Mouse (Mus musculus) midbrain, embryonic 14.5 days (tissue): ENCODE results near the gene Plppr3. TPM values are rescaled to one million over a fixed set of nuclear protein-coding genes. Genes with fewer than 3 reads are reported as not detected.

Experiments
- ATAC-seq: fragments of 200-750 bp; cut with Nextera tagmentation; 2 replicates; pipeline ENCODE4 v1.8.0; 2017; ENCODE audit warnings: moderate number of reproducible peaks, moderate library complexity; ENCODE audit not compliant: low FRiP score, low TSS enrichment
- DNase-seq: peaks from one replicate; pipeline ENCODE4 v3.0.0-alpha.2; 2015
- H3K27ac ChIP-seq: fragments of 300-500 bp; sonication (generic); replicated peaks from 2 replicates; pipeline ENCODE4 v1.5.1; 2014; ENCODE audit warnings: mild to moderate bottlenecking, low read depth, low read length, moderate library complexity
- H3K27me3 ChIP-seq: fragments of 300-500 bp; sonication (generic); 2 replicates; pipeline ENCODE4 v1.6.1; 2014; ENCODE audit warnings: low read length, control low read depth, mixed read lengths; ENCODE audit not compliant: control insufficient read depth, insufficient read depth
- H3K36me3 ChIP-seq: fragments of 300-500 bp; sonication (generic); 2 replicates; pipeline ENCODE4 v1.6.1; 2014; ENCODE audit warnings: low read length, control low read depth; ENCODE audit not compliant: control insufficient read depth, insufficient read depth
- H3K4me1 ChIP-seq: fragments of 300-500 bp; sonication (generic); 2 replicates; pipeline ENCODE4 v1.6.1; 2014; ENCODE audit warnings: mild to moderate bottlenecking, antibody characterized with exemption, low read length, control low read depth; ENCODE audit not compliant: control insufficient read depth, insufficient read depth
- H3K4me2 ChIP-seq: fragments of 300-500 bp; sonication (generic); 2 replicates; pipeline ENCODE4 v1.6.1; 2014; ENCODE audit warnings: mild to moderate bottlenecking, low read length, moderate library complexity
- H3K4me3 ChIP-seq: fragments of 300-500 bp; sonication (generic); replicated peaks from 2 replicates; pipeline ENCODE4 v1.5.1; 2014; ENCODE audit warnings: low read depth, low read length
- H3K9ac ChIP-seq: fragments of 300-500 bp; sonication (generic); replicated peaks from 2 replicates; pipeline ENCODE4 v1.6.1; 2014; ENCODE audit warnings: mild to moderate bottlenecking, low read length, moderate library complexity
- H3K9me3 ChIP-seq: fragments of 300-500 bp; sonication (generic); 2 replicates; pipeline ENCODE4 v1.6.1; 2016; ENCODE audit warnings: low read length, control low read depth, mixed read lengths; ENCODE audit not compliant: control insufficient read depth
- whole genome bisulfite sequencing: fragments of 180-500 bp; shearing (Covaris S2); extraction: QIAGEN DNeasy Blood & Tissue Kit; methylation state at CpG from one replicate; pipeline ENCODE4 v1.1.7; 2014; 5-methylcytosine and 5-hydroxymethylcytosine counted together
- microRNA-seq: library from miRNA; unstranded; fragments of <30 nt; microRNA quantifications from one replicate; pipeline ENCODE4, GENCODE M21; 2016
- polyA plus RNA-seq: library from polyadenylated mRNA; unstranded; fragments of >200 nt; fragmentation: Nextera tagmentation; extraction: Ambion mirVana; gene quantifications from 2 replicates; pipeline ENCODE4 v1.2.1, GENCODE M21; 2014

Plppr3 gene
- polyA plus RNA-seq, 1 experiment from 2014 or later: 342 TPM

GRCm38 (mm10) chr10:79817111-79817510 is 57.3 kb downstream of the Plppr3 start:
- no peak overlapping the region for H3K9ac ChIP-seq
- H3K4me1 ChIP-seq: no peaks in the 10 kb centered on the region
- H3K4me2 ChIP-seq: no peak overlapping the region
- no peaks in the 10 kb centered on the region for H3K27me3 ChIP-seq
- H3K4me3 ChIP-seq: no peak overlapping the region
- H3K27ac ChIP-seq: no peak overlapping the region
- DNase-seq (no peak), ATAC-seq (no peak)
- H3K36me3 ChIP-seq: peaks cover 68% of the 10 kb centered on the region
- no peaks in the 10 kb centered on the region for H3K9me3 ChIP-seq
- WGBS: 81% methylated on average over 2 of the region's 2 CpGs

GRCm38 (mm10) chr10:79815671-79816494 is 58.6 kb downstream of the Plppr3 start:
- no peak overlapping the region for H3K9ac ChIP-seq
- no peaks in the 10 kb centered on the region for H3K4me1 ChIP-seq
- no peak for ATAC-seq
- WGBS: 86% methylated on average over 12 of the region's 12 CpGs
- H3K27ac ChIP-seq: no peak overlapping the region
- no peak overlapping the region for H3K4me2 ChIP-seq
- H3K36me3 ChIP-seq: peaks cover 79% of the 10 kb centered on the region
- DNase-seq: no peak
- no peak overlapping the region for H3K4me3 ChIP-seq
- no peaks in the 10 kb centered on the region for H3K27me3 ChIP-seq
- no peaks in the 10 kb centered on the region for H3K9me3 ChIP-seq

- H3K36me3 ChIP-seq: peaks cover 78% of the 10 kb centered on the region
- H3K27me3 ChIP-seq: no peaks in the 10 kb centered on the region
- no peak overlapping the region for H3K4me3 ChIP-seq
- H3K27ac ChIP-seq: peak overlapping the region; percentile 60; the same call in 1 of the 2 replicates
- H3K9me3 ChIP-seq: no peaks in the 10 kb centered on the region
- ATAC-seq (no peak), DNase-seq (no peak)
- no peak overlapping the region for H3K9ac ChIP-seq
- WGBS: 72% methylated on average over 5 of the region's 5 CpGs
- no peak overlapping the region for H3K4me2 ChIP-seq
- no peaks in the 10 kb centered on the region for H3K4me1 ChIP-seq
Measured at GRCm38 (mm10) chr10:79814271-79814842, 60.1 kb downstream of the Plppr3 start.

- H3K27ac ChIP-seq: 0 out of 2 replicates have a peak overlapping the region, but pooled peaks have one; percentile 22
- WGBS: 29% methylated on average over 15 of the region's 15 CpGs
Measured at GRCm38 (mm10) chr10:79811736-79812637, 62.4 kb downstream of the Plppr3 start.

More at GRCm38 (mm10) chr10:79811736-79812637, 62.4 kb downstream of the Plppr3 start:
- H3K4me1 ChIP-seq: no peaks in the 10 kb centered on the region
- ATAC-seq (peak; percentile 49; the same call in 1 of the 2 replicates), DNase-seq (peak; percentile 90)
- H3K4me2 ChIP-seq: no peak overlapping the region
- peaks cover 82% of the 10 kb centered on the region for H3K36me3 ChIP-seq
- no peak overlapping the region for H3K4me3 ChIP-seq
- H3K27me3 ChIP-seq: no peaks in the 10 kb centered on the region
- H3K9ac ChIP-seq: no peak overlapping the region
- H3K9me3 ChIP-seq: no peaks in the 10 kb centered on the region

Small RNA genes lying within 50 kb of the gene (microRNA-seq; reads per million reads assigned to microRNA genes)
- gene Mir6910: not detected

Other genes starting within 250 kb of the Plppr3 start
- gene Shc2, start 236.7 kb downstream of the Plppr3 start, polyA plus RNA-seq: 17.2 and 21.6 TPM in 2 replicates
- gene Odf3l2, start 228.9 kb downstream of the Plppr3 start, polyA plus RNA-seq: 0.17 and 0.40 TPM in 2 replicates
- gene Madcam1, start 210.1 kb downstream of the Plppr3 start, polyA plus RNA-seq: 0.31 and 1.00 TPM in 2 replicates
- gene Tpgs1, start 205.3 kb downstream of the Plppr3 start, polyA plus RNA-seq: 94.4 and 110 TPM in 2 replicates
- 80.4 and 94.9 TPM in 2 replicates for gene Cdc34, start 192.4 kb downstream of the Plppr3 start, polyA plus RNA-seq
- gene Gzmm, start 185.6 kb downstream of the Plppr3 start, polyA plus RNA-seq: 1.1 and 1.5 TPM in 2 replicates
- 680 and 689 TPM in 2 replicates for gene Bsg, start 170.1 kb downstream of the Plppr3 start, polyA plus RNA-seq
- gene Hcn2, start 158.0 kb downstream of the Plppr3 start, polyA plus RNA-seq: 0.89 and 1.9 TPM in 2 replicates
- 35.9 and 39.8 TPM in 2 replicates for gene Polrmt, start 128.1 kb downstream of the Plppr3 start, polyA plus RNA-seq
- gene Fgf22, start 119.6 kb downstream of the Plppr3 start, polyA plus RNA-seq: 0.87 and 1.0 TPM in 2 replicates
- 92.8 and 94.6 TPM in 2 replicates for gene Rnf126, start 107.7 kb downstream of the Plppr3 start, polyA plus RNA-seq
- gene Fstl3, start 97.4 kb downstream of the Plppr3 start, polyA plus RNA-seq: 0.80 and 1.5 TPM in 2 replicates
- gene Prss57, start 83.7 kb downstream of the Plppr3 start, polyA plus RNA-seq: 0.30 TPM in 1 of 2 replicates, not detected in the other
- 270 and 307 TPM in 2 replicates for gene Palm, start 81.1 kb downstream of the Plppr3 start, polyA plus RNA-seq
- gene Misp, start 53.6 kb downstream of the Plppr3 start, polyA plus RNA-seq: 0.45 and 1.5 TPM in 2 replicates
- gene Ptbp1, start 20.2 kb downstream of the Plppr3 start, polyA plus RNA-seq: 47.5 and 74.0 TPM in 2 replicates
- gene Prtn3, start 158 bp downstream of the Plppr3 start, polyA plus RNA-seq: 14.9 and 16.7 TPM in 2 replicates
- not detected in 2 replicates for gene Elane, start 11.6 kb upstream of the Plppr3 start, polyA plus RNA-seq
- not detected in 2 replicates for gene Cfd, start 16.2 kb upstream of the Plppr3 start, polyA plus RNA-seq
- 57.2 and 58.8 TPM in 2 replicates for gene Med16, start 34.3 kb upstream of the Plppr3 start, polyA plus RNA-seq
- 3.5 and 8.6 TPM in 2 replicates for gene Gm26602, start 36.2 kb upstream of the Plppr3 start, polyA plus RNA-seq
- gene Kiss1r, start 42.3 kb upstream of the Plppr3 start, polyA plus RNA-seq: 2.4 and 2.9 TPM in 2 replicates
- gene R3hdm4, start 46.6 kb upstream of the Plppr3 start, polyA plus RNA-seq: 220 and 229 TPM in 2 replicates
- 2.4 and 4.0 TPM in 2 replicates for gene Arid3a, start 52.4 kb upstream of the Plppr3 start, polyA plus RNA-seq
- gene Wdr18, start 85.5 kb upstream of the Plppr3 start, polyA plus RNA-seq: 89.6 and 117 TPM in 2 replicates
- 0.39 and 0.53 TPM in 2 replicates for gene Grin3b, start 96.1 kb upstream of the Plppr3 start, polyA plus RNA-seq
- gene Tmem259, start 109.7 kb upstream of the Plppr3 start, polyA plus RNA-seq: 20.7 and 28.4 TPM in 2 replicates
- 10.9 and 35.0 TPM in 2 replicates for gene Cnn2, start 114.0 kb upstream of the Plppr3 start, polyA plus RNA-seq
- gene Abca7, start 121.9 kb upstream of the Plppr3 start, polyA plus RNA-seq: 3.7 and 4.1 TPM in 2 replicates
- 0.39 and 1.4 TPM in 2 replicates for gene Arhgap45, start 142.0 kb upstream of the Plppr3 start, polyA plus RNA-seq
- 157 and 167 TPM in 2 replicates for gene Polr2e, start 165.2 kb upstream of the Plppr3 start, polyA plus RNA-seq
- gene Gpx4, start 172.5 kb upstream of the Plppr3 start, polyA plus RNA-seq: 508 and 543 TPM in 2 replicates
- 13.2 and 13.3 TPM in 2 replicates for gene Sbno2, start 230.9 kb upstream of the Plppr3 start, polyA plus RNA-seq
- gene Stk11, start 241.2 kb upstream of the Plppr3 start, polyA plus RNA-seq: 26.5 and 38.7 TPM in 2 replicates